In genomic region chr15:89378831-89379401, GRCm38 (mm10) we compare ENCODE assay signal across 9 mouse cellular contexts. TPM values are rescaled to one million over a fixed set of nuclear protein-coding genes. Genes with fewer than 3 reads are reported as not detected.
A peak's percentile ranks its signal among the peaks of the same experiment; 100 is the strongest.
DNase-seq lines count a peak whose midpoint lies in the region; ATAC-seq and TF ChIP-seq lines count a peak whose summit lies in the region.
"Had no signal": no experiment of that assay in that cellular context is flagged by ENCODE, and none has a peak within 500 bp of the region (broad histone marks: within the 10 kb centered on the region; RNA-seq: fewer than 3 reads in every experiment).

Gene Odf3b, minus strand, starts transcription at chr15:89379282.

- no peaks in the 10 kb centered on the region for H3K27me3 ChIP-seq in liver, adult 2 months (ENCODE audit: control insufficient read depth, insufficient read depth, low read length)
- H3K27me3 ChIP-seq in forebrain, embryonic 10.5 days (ENCODE audit: poor library complexity, severe bottlenecking): peaks cover 80% of the 10 kb centered on the region
- peaks cover 32% of the 10 kb centered on the region for H3K27me3 ChIP-seq in hindbrain, embryonic 11.5 days (ENCODE audit: control insufficient read depth, insufficient read depth, low read length)
- H3K27me3 ChIP-seq in limb, embryonic 14.5 days (ENCODE audit: control insufficient read depth, insufficient read depth, low read length): peaks cover 51% of the 10 kb centered on the region
- peaks cover 35% of the 10 kb centered on the region for H3K27me3 ChIP-seq in midbrain, embryonic 16.5 days (ENCODE audit: control insufficient read depth, insufficient read depth, low read depth, low read length)

- H3K4me3 ChIP-seq in liver, adult 2 months (ENCODE audit: insufficient read depth, low read depth, low read length): peak within 1 kb of the TSS; percentile 50
- H3K4me3 ChIP-seq in forebrain, embryonic 10.5 days: peak within 1 kb of the TSS; percentile 53
- peak within 1 kb of the TSS; percentile 32 for H3K4me3 ChIP-seq in hindbrain, embryonic 11.5 days (ENCODE audit: low read depth, low read length)
- peak within 1 kb of the TSS; percentile 35 for H3K4me3 ChIP-seq in limb, embryonic 14.5 days (replicated peaks; ENCODE audit: low read length)
- peak within 1 kb of the TSS; percentile 40 for H3K4me3 ChIP-seq in midbrain, embryonic 16.5 days (ENCODE audit: low read depth, low read length)

- no peak for TF ChIP-seq CTCF in liver, adult 2 months (IDR thresholded peaks at IDR 0.05; ENCODE audit: low read depth, low read length)

- WGBS in liver, adult 2 months: 1% methylated on average over 33 of the region's 33 CpGs
- under 1% methylated on average over 33 of the region's 33 CpGs for WGBS in forebrain, embryonic 10.5 days
- WGBS in hindbrain, embryonic 11.5 days: under 1% methylated on average over 33 of the region's 33 CpGs
- 1% methylated on average over 29 of the region's 33 CpGs for WGBS in limb, embryonic 14.5 days
- under 1% methylated on average over 31 of the region's 33 CpGs for WGBS in midbrain, embryonic 16.5 days

- H3K36me3 ChIP-seq in liver, adult 2 months (ENCODE audit: control insufficient read depth, insufficient read depth, low read length): no peaks in the 10 kb centered on the region
- no peaks in the 10 kb centered on the region for H3K36me3 ChIP-seq in forebrain, embryonic 10.5 days (replicated peaks)
- no peaks in the 10 kb centered on the region for H3K36me3 ChIP-seq in hindbrain, embryonic 11.5 days (ENCODE audit: control insufficient read depth, insufficient read depth, low read length)
- no peaks in the 10 kb centered on the region for H3K36me3 ChIP-seq in limb, embryonic 14.5 days (ENCODE audit: control insufficient read depth, insufficient read depth, low read length)
- H3K36me3 ChIP-seq in midbrain, embryonic 16.5 days (ENCODE audit: control insufficient read depth, insufficient read depth, low read length): no peaks in the 10 kb centered on the region

- peaks cover 4% of the 10 kb centered on the region; the same call in 1 of the 2 replicates for H3K79me2 ChIP-seq in liver, adult 2 months (ENCODE audit: control insufficient read depth, insufficient read depth, low read length)

- peak within 1 kb of the TSS; percentile 90 for H3K27ac ChIP-seq in liver, adult 2 months (replicated peaks; ENCODE audit: insufficient read depth, low read depth, low read length)
- H3K27ac ChIP-seq in forebrain, embryonic 10.5 days: peak within 1 kb of the TSS; percentile 65
- H3K27ac ChIP-seq in hindbrain, embryonic 11.5 days (ENCODE audit: low read depth, low read length): no peak within 1 kb of the TSS
- no peak within 1 kb of the TSS for H3K27ac ChIP-seq in limb, embryonic 14.5 days (replicated peaks; ENCODE audit: low read depth, low read length)
- no peak within 1 kb of the TSS for H3K27ac ChIP-seq in midbrain, embryonic 16.5 days (ENCODE audit: low read length)

- DNase-seq in liver, adult 2 months (ENCODE audit: extremely low read depth, low read depth, low spot score): peak; percentile 67
- DNase-seq in liver: no peak
- DNase-seq in forebrain, embryonic 10.5 days (ENCODE audit: extremely low spot score, low spot score): peak; percentile 55
- peak; percentile 52 for DNase-seq in hindbrain, embryonic 11.5 days (ENCODE audit: low spot score)
- DNase-seq in limb, embryonic 14.5 days (ENCODE audit: low spot score): no peak
- DNase-seq in B cell, adult 2 months: no peak

- no peak for TF ChIP-seq POLR2A in liver, adult 2 months (IDR thresholded peaks at IDR 0.05; ENCODE audit: extremely low read depth, insufficient read depth, low read length)
- TF ChIP-seq POLR2A in limb, embryonic 14.5 days (IDR thresholded peaks at IDR 0.05; ENCODE audit: borderline replicate concordance, extremely low read depth, insufficient read depth, insufficient read length): no peak

- H3K4me1 ChIP-seq in liver, adult 2 months (ENCODE audit: control insufficient read depth, insufficient read depth, low read length): peaks cover 14% of the 10 kb centered on the region
- peaks cover 39% of the 10 kb centered on the region for H3K4me1 ChIP-seq in forebrain, embryonic 10.5 days
- no peaks in the 10 kb centered on the region; the same call in 1 of the 2 replicates for H3K4me1 ChIP-seq in hindbrain, embryonic 11.5 days (replicated peaks; ENCODE audit: control insufficient read depth, insufficient read depth, low read length)
- peaks cover 18% of the 10 kb centered on the region for H3K4me1 ChIP-seq in limb, embryonic 14.5 days (ENCODE audit: control insufficient read depth, insufficient read depth, low read length)
- peaks cover 17% of the 10 kb centered on the region; the same call in 1 of the 2 replicates for H3K4me1 ChIP-seq in midbrain, embryonic 16.5 days (ENCODE audit: control insufficient read depth, insufficient read depth, low read length)

- peak within 1 kb of the TSS; percentile 62 for H3K4me2 ChIP-seq in hindbrain, embryonic 11.5 days (replicated peaks; ENCODE audit: low read depth, low read length)
- peak within 1 kb of the TSS; percentile 67 for H3K4me2 ChIP-seq in limb, embryonic 14.5 days (replicated peaks; ENCODE audit: low read depth, low read length, severe bottlenecking)
- H3K4me2 ChIP-seq in midbrain, embryonic 16.5 days (ENCODE audit: low read length): peak within 1 kb of the TSS; percentile 72

- no peak; the same call in 1 of the 2 replicates for ATAC-seq in hindbrain, embryonic 11.5 days (ENCODE audit: low FRiP score)
- no peak for ATAC-seq in limb, embryonic 14.5 days (ENCODE audit: low FRiP score, low read depth)
- ATAC-seq in midbrain, embryonic 16.5 days: peak; percentile 25; the same call in 1 of the 2 replicates
- no peak for ATAC-seq in monocyte, adult 5-6 weeks (replicated peaks; ENCODE audit: insufficient number of reproducible peaks, low FRiP score, low TSS enrichment, poor library complexity, severe bottlenecking)

- peak within 1 kb of the TSS; percentile 53 for H3K9ac ChIP-seq in liver, adult 2 months (ENCODE audit: low read depth, low read length)
- H3K9ac ChIP-seq in hindbrain, embryonic 11.5 days (ENCODE audit: low read depth, low read length): peak within 1 kb of the TSS; percentile 35
- peak within 1 kb of the TSS; percentile 48 for H3K9ac ChIP-seq in limb, embryonic 14.5 days (ENCODE audit: low read depth, low read length, severe bottlenecking)
- peak within 1 kb of the TSS; percentile 49 for H3K9ac ChIP-seq in midbrain, embryonic 16.5 days (ENCODE audit: low read depth, low read length)

- H3K9me3 ChIP-seq in forebrain, embryonic 10.5 days: no peaks in the 10 kb centered on the region
- H3K9me3 ChIP-seq in hindbrain, embryonic 11.5 days (ENCODE audit: control insufficient read depth, low read length): no peaks in the 10 kb centered on the region
- H3K9me3 ChIP-seq in limb, embryonic 14.5 days (ENCODE audit: control insufficient read depth, low read length): no peaks in the 10 kb centered on the region
- H3K9me3 ChIP-seq in midbrain, embryonic 16.5 days (replicated peaks; ENCODE audit: control insufficient read depth, low read length, poor library complexity, severe bottlenecking): no peaks in the 10 kb centered on the region

RNA-seq across cellular contexts. Expression of gene Odf3b, which starts in this region (rescaled TPM):
- 2.0 and 3.8 TPM in 2 replicates for total RNA-seq in liver, adult 2 months (2014; rRNA removed)
- 29.8 and 41.7 TPM in 2 replicates for polyA plus RNA-seq in liver, adult 2 months (2012; rRNA removed)
- 0.38 and 0.46 TPM in 2 replicates for polyA plus RNA-seq in forebrain, embryonic 10.5 days (2016; fragmentation: Nextera tagmentation; extraction: Ambion mirVana)
- polyA plus RNA-seq in hindbrain, embryonic 11.5 days (2014; fragmentation: Nextera tagmentation; extraction: Ambion mirVana): 1.7 and 2.6 TPM in 2 replicates
- 0.24 and 0.62 TPM in 2 replicates for polyA plus RNA-seq in limb, embryonic 14.5 days (2012; rRNA removed)
- polyA plus RNA-seq in limb, embryonic 14.5 days (2014; fragmentation: Nextera tagmentation; extraction: Ambion mirVana): 0.67 and 0.72 TPM in 2 replicates
- 4.8 and 5.5 TPM in 2 replicates for polyA plus RNA-seq in midbrain, embryonic 16.5 days (2015; fragmentation: Nextera tagmentation; extraction: Ambion mirVana)
- total RNA-seq in monocyte, adult 5-6 weeks (2017): not detected in 3 replicates
- total RNA-seq: MEL had no signal

Comparison
In these comparisons a context has a peak if more than half of its experiments do, and no peak if none do; other contexts are left out.
1. DNase-seq: peak in liver, adult 2 months (single experiment) and hindbrain, embryonic 11.5 days (single experiment); none in liver (single experiment), limb, embryonic 14.5 days (single experiment) and B cell, adult 2 months (0 of 2).
2. Peak in DNase-seq, H3K4me3 ChIP-seq and H3K27ac ChIP-seq in forebrain, embryonic 10.5 days; RNA of the gene not detected or under 1 TPM.
3. Peak in every context shown above with its lines, with median percentiles within 50 percentile points of each other: H3K4me3 ChIP-seq, H3K9ac ChIP-seq and H3K4me2 ChIP-seq.